Mouse (Mus musculus): Measurements from ENCODE around the gene Mapk10. TPM values are rescaled to one million over a fixed set of nuclear protein-coding genes. Genes with fewer than 3 reads are reported as not detected.

Mapk10 gene
- polyA plus RNA-seq, 1 experiment from 2014 or later: 0.31 TPM

DNA sequence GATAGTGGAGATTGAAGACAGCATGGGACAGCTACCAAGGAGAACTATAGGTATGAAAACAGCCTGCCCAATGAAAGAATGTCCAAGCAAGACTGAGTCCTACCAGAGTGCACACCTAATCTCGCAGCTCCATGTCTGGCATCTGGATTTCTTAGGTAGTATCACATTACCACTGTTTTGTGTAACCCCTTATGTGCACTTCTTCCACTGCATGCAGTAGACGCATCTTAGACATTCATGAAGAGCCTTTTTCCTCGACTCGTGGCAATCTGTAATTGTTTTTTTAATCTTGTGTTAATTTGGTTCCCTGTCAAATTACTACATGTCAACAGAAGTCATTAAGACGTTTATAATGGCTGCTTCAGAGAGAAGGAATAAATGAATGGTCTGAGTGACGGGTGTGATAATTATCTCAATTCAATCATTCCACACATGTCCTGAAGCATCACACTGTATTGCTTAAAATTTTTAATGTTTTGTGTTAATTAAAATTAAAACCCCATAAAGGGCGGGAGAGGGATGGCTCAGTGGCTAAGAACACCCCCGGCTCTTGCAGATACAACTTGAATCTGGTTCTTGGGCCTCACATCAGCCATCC, 160.7 kb downstream of the Mapk10 start:
- no peak overlapping the region for H3K4me3 ChIP-seq
- no peak overlapping the region for H3K27ac ChIP-seq (ENCODE audit: poor library complexity, severe bottlenecking)
- H3K36me3 ChIP-seq: no peaks in the 10 kb centered on the region
- no peak overlapping the region for H3K9ac ChIP-seq
- no peaks in the 10 kb centered on the region for H3K27me3 ChIP-seq (replicated peaks)
- no peaks in the 10 kb centered on the region for H3K9me3 ChIP-seq (replicated peaks)
- H3K4me1 ChIP-seq (replicated peaks): no peaks in the 10 kb centered on the region
- no peak for ATAC-seq (ENCODE audit: insufficient number of reproducible peaks, low FRiP score)
- no peak overlapping the region for H3K4me2 ChIP-seq
- 68% methylated on average over 8 of the region's 8 CpGs for WGBS

GRCm38 (mm10) chr5:103048011-103048410, 163.1 kb downstream of the Mapk10 start:
- Histone ChIP-seq H3K9me3 (replicated peaks) (no peaks in the 10 kb centered on the region), H3K4me3 (no peak overlapping the region), H3K27ac (ENCODE audit: poor library complexity, severe bottlenecking) (no peak overlapping the region), H3K9ac (no peak overlapping the region), H3K27me3 (replicated peaks) (no peaks in the 10 kb centered on the region), H3K4me1 (replicated peaks) (no peaks in the 10 kb centered on the region), H3K36me3 (no peaks in the 10 kb centered on the region), H3K4me2 (no peak overlapping the region)
- 80% methylated on average over 4 of the region's 4 CpGs for WGBS
- ATAC-seq (ENCODE audit: insufficient number of reproducible peaks, low FRiP score): no peak

DNA sequence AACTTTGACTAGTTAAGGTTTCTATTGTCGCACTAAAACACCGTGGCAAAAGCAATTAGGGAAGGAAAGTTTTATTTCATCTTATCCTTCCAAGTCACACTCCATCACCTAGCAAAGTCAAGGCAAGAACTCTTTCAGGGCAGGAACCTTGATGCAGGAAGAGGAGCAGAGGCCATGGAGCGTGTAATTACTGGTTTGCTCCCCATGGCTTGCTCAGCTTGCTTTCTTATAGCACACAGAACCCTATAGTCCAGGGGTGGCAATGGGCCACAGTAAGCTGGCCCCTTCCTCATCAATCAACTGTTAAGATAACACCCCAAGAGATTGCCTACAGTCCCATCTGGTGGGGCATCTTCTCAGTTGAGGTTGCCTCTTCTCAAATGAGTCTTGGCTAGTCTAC, 173.4 kb downstream of the Mapk10 start:
- Histone ChIP-seq H3K4me3 (no peak overlapping the region), H3K27me3 (replicated peaks) (no peaks in the 10 kb centered on the region), H3K4me2 (no peak overlapping the region), H3K4me1 (replicated peaks) (no peaks in the 10 kb centered on the region), H3K36me3 (no peaks in the 10 kb centered on the region), H3K27ac (ENCODE audit: poor library complexity, severe bottlenecking) (no peak overlapping the region), H3K9ac (no peak overlapping the region), H3K9me3 (replicated peaks) (no peaks in the 10 kb centered on the region)
- 86% methylated on average over 3 of the region's 3 CpGs for WGBS
- no peak for ATAC-seq (ENCODE audit: insufficient number of reproducible peaks, low FRiP score)

DNA sequence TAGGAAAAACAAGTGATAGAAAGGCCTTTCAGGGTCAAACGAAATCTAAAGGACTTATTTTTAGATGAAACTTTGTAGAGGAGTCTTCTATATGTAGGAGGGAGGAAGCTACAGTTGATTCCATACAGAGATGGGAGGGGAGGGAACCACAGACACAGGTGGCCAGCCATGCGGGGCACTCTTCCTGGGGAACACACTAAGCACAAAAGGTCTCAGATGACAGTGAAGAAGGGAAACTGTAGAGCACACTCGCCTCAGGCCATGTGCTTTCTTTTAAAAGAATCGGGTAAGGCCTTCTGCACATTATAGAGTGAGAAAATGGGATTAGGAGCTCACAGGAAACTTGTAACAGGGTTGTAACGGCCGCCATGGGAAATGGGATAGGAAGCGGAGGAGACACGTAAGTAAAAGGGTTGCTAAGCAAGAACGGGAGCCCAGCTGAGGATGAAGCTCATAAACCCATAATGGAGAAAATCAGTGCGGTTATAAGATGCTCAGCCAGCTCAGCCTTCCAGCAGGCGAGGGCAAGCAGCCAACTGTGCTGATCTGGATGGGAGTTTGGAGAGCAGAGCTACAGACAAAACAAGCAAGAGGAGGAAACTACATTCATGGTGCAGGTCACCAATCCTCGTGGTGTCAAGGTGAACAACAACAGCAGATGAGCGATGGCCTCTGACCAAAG, 182.1 kb downstream of the Mapk10 start:
- WGBS: 72% methylated on average over 13 of the region's 13 CpGs
- no peak overlapping the region for H3K4me2 ChIP-seq
- H3K9ac ChIP-seq: no peak overlapping the region
- no peak overlapping the region for H3K4me3 ChIP-seq
- no peaks in the 10 kb centered on the region for H3K4me1 ChIP-seq (replicated peaks)
- H3K36me3 ChIP-seq: no peaks in the 10 kb centered on the region
- no peak for ATAC-seq (ENCODE audit: insufficient number of reproducible peaks, low FRiP score)
- H3K9me3 ChIP-seq (replicated peaks): no peaks in the 10 kb centered on the region
- H3K27ac ChIP-seq (ENCODE audit: poor library complexity, severe bottlenecking): no peak overlapping the region
- no peaks in the 10 kb centered on the region for H3K27me3 ChIP-seq (replicated peaks)

DNA sequence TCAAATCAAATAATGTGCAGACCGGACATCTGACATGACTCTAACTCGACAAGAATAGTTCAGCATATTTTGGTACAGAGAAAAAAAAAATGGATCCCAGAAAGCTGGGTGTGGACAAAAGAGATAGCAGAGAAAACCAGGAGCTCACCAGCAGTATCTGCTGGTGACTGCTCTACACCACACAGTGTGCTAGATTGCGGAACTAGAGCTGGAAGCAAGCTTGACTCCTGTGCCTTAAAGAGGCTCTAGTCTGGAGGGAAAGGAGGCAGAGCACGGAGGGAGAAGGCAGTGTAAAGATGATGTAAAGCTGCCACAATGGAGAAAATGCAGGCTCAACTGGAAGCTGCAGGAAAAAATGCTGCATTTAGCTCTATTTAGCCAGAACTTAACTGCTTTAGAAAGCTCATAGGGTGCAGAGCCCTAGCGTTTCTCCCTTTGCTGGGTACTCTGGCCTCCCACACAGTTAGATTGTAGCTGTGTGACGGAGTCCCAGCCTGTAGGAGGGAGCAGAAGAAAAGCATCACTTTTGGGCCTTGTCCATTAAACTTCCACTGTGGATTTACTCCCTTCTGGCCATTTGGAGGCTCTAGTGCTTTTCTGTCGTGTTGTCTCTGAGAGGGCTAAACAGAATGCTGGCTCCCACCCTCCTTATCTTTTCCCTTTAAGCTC, 188.5 kb downstream of the Mapk10 start:
- Histone ChIP-seq H3K9me3 (replicated peaks) (no peaks in the 10 kb centered on the region), H3K27me3 (replicated peaks) (no peaks in the 10 kb centered on the region), H3K27ac (ENCODE audit: poor library complexity, severe bottlenecking) (no peak overlapping the region), H3K4me2 (no peak overlapping the region), H3K4me1 (replicated peaks) (no peaks in the 10 kb centered on the region), H3K36me3 (no peaks in the 10 kb centered on the region), H3K9ac (no peak overlapping the region), H3K4me3 (no peak overlapping the region)
- no peak for ATAC-seq (ENCODE audit: insufficient number of reproducible peaks, low FRiP score)
- WGBS: 44% methylated on average over 7 of the region's 7 CpGs

DNA sequence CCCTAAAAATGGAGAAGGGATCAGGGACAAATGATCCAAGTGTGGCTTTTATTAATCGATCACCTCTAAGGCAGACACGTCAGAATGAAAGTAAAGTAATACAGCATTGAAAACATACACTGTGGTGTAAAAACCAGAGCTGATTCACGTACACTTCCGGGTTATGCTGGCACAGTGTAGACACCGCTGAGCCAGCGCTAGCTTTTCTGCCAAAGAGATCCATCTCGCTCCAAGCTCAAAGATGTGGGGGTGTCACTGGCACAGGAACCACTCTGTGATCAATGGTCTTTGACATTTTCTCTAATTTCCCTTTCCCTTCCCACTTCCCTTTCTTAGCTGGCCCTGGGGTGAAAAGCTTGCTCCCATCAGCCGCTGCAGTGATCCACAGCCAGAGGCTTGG, 189.7 kb downstream of the Mapk10 start:
- ATAC-seq (ENCODE audit: insufficient number of reproducible peaks, low FRiP score): no peak
- Histone ChIP-seq H3K27ac (ENCODE audit: poor library complexity, severe bottlenecking) (no peak overlapping the region), H3K4me2 (no peak overlapping the region), H3K27me3 (replicated peaks) (no peaks in the 10 kb centered on the region), H3K9me3 (replicated peaks) (no peaks in the 10 kb centered on the region), H3K4me1 (replicated peaks) (no peaks in the 10 kb centered on the region), H3K9ac (no peak overlapping the region), H3K4me3 (no peak overlapping the region), H3K36me3 (no peaks in the 10 kb centered on the region)
- 82% methylated on average over 8 of the region's 8 CpGs for WGBS

- no peaks in the 10 kb centered on the region for H3K27me3 ChIP-seq (replicated peaks)
- H3K9ac ChIP-seq: no peak overlapping the region
- no peaks in the 10 kb centered on the region for H3K4me1 ChIP-seq (replicated peaks)
- no peak overlapping the region for H3K4me3 ChIP-seq
- no peaks in the 10 kb centered on the region for H3K36me3 ChIP-seq
- H3K27ac ChIP-seq (ENCODE audit: poor library complexity, severe bottlenecking): no peak overlapping the region
- WGBS: 65% methylated on average over 3 of the region's 3 CpGs
- H3K4me2 ChIP-seq: no peak overlapping the region
- no peaks in the 10 kb centered on the region for H3K9me3 ChIP-seq (replicated peaks)
- ATAC-seq (ENCODE audit: insufficient number of reproducible peaks, low FRiP score): no peak
Observed at GRCm38 (mm10) chr5:103020954-103021353, 190.2 kb downstream of the Mapk10 start.

GRCm38 (mm10) chr5:103020127-103020526, 191.0 kb downstream of the Mapk10 start:
- Histone ChIP-seq H3K27ac (ENCODE audit: poor library complexity, severe bottlenecking) (no peak overlapping the region), H3K36me3 (no peaks in the 10 kb centered on the region), H3K9ac (no peak overlapping the region), H3K4me1 (replicated peaks) (no peaks in the 10 kb centered on the region), H3K4me3 (no peak overlapping the region), H3K27me3 (replicated peaks) (no peaks in the 10 kb centered on the region), H3K9me3 (replicated peaks) (no peaks in the 10 kb centered on the region), H3K4me2 (no peak overlapping the region)
- ATAC-seq (ENCODE audit: insufficient number of reproducible peaks, low FRiP score): no peak
- 76% methylated on average over 5 of the region's 5 CpGs for WGBS

- H3K27ac ChIP-seq (ENCODE audit: poor library complexity, severe bottlenecking): no peak overlapping the region
- H3K4me2 ChIP-seq: no peak overlapping the region
- H3K27me3 ChIP-seq (replicated peaks): no peaks in the 10 kb centered on the region
- no peak overlapping the region for H3K9ac ChIP-seq
- no peak overlapping the region for H3K4me3 ChIP-seq
- 57% methylated on average over 7 of the region's 7 CpGs for WGBS
- H3K36me3 ChIP-seq: no peaks in the 10 kb centered on the region
- no peaks in the 10 kb centered on the region for H3K9me3 ChIP-seq (replicated peaks)
- ATAC-seq (ENCODE audit: insufficient number of reproducible peaks, low FRiP score): no peak
- H3K4me1 ChIP-seq (replicated peaks): no peaks in the 10 kb centered on the region
Observed at GRCm38 (mm10) chr5:103017637-103018036, 193.5 kb downstream of the Mapk10 start.

DNA sequence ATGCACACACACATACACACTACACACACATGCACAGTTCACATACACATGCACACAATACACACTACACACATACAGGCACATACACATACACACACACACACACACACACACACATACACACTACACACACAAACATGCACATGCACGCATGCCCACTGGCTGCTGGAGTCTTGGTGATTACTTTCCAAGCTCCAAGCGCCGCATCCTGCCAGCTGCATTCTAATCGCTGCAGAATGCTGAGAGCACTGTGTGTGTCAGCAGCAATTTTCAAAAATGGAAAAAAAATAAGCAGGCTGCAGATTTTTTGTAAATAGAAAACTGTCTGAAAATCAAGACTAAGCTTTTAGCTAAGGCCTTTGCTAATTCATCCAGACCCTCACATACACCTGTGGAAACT, 196.8 kb downstream of the Mapk10 start:
- Histone ChIP-seq H3K9me3 (replicated peaks) (no peaks in the 10 kb centered on the region), H3K27me3 (replicated peaks) (no peaks in the 10 kb centered on the region), H3K4me3 (no peak overlapping the region), H3K36me3 (no peaks in the 10 kb centered on the region), H3K9ac (no peak overlapping the region), H3K4me1 (replicated peaks) (no peaks in the 10 kb centered on the region), H3K27ac (ENCODE audit: poor library complexity, severe bottlenecking) (no peak overlapping the region), H3K4me2 (no peak overlapping the region)
- ATAC-seq (ENCODE audit: insufficient number of reproducible peaks, low FRiP score): no peak
- WGBS: 90% methylated on average over 4 of the region's 4 CpGs

DNA sequence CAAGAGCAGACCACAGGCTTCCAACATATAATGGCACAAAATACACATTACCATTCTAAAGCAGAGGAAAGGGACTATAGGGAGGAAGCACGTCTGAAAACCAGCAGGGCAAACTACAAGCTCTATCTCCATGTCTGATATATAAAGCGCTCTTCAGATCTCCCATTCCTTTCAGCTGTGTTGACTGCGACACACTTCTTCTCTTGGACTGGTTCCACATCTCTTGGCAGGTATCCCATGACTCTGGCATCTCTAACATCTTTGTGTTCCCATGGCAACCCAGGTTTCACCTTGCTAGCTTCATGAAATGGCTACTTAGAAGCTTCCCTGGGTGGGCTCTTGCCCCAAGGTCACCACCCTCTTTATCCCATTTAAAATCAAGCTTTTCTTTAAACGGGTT, 202.2 kb downstream of the Mapk10 start:
- no peak overlapping the region for H3K4me2 ChIP-seq
- no peaks in the 10 kb centered on the region for H3K9me3 ChIP-seq (replicated peaks)
- H3K9ac ChIP-seq: no peak overlapping the region
- H3K4me3 ChIP-seq: no peak overlapping the region
- H3K4me1 ChIP-seq (replicated peaks): no peaks in the 10 kb centered on the region
- 71% methylated on average over 4 of the region's 4 CpGs for WGBS
- H3K27ac ChIP-seq (ENCODE audit: poor library complexity, severe bottlenecking): no peak overlapping the region
- no peaks in the 10 kb centered on the region for H3K36me3 ChIP-seq
- ATAC-seq (ENCODE audit: insufficient number of reproducible peaks, low FRiP score): no peak
- H3K27me3 ChIP-seq (replicated peaks): no peaks in the 10 kb centered on the region

All from heart, embryonic 12.5 days (tissue).